Mouse (Mus musculus) liver, embryonic 14.5 days (tissue): ENCODE results near the gene Fbxo42. TPM values are rescaled to one million over a fixed set of nuclear protein-coding genes. Genes with fewer than 3 reads are reported as not detected.

Source experiments
- ATAC-seq: fragments of 200-750 bp; cut with Nextera tagmentation; 2 replicates; pipeline ENCODE4 v1.8.0; 2017; ENCODE audit warnings: moderate number of reproducible peaks, mild to moderate bottlenecking, moderate library complexity; ENCODE audit not compliant: insufficient read depth
- DNase-seq, 3 experiments: peaks; one replicate each; pipeline ENCODE4 v3.0.0-alpha.2; 2012 to 2013; ENCODE audit warnings: low read depth in 3 of 3, low spot score in 3 of 3
- H3K27ac ChIP-seq: fragments of 300-500 bp; sonication (generic); 2 replicates; pipeline ENCODE4 v1.5.1; 2014; ENCODE audit warnings: moderate library complexity, mild to moderate bottlenecking, control low read depth, inconsistent platforms
- H3K27me3 ChIP-seq: fragments of 300-500 bp; sonication (generic); 2 replicates; pipeline ENCODE4 v1.6.1; 2014; ENCODE audit warnings: mild to moderate bottlenecking, low read length, moderate library complexity; ENCODE audit not compliant: control insufficient read depth, insufficient read depth
- H3K36me3 ChIP-seq: fragments of 300-500 bp; sonication (generic); replicated peaks from 2 replicates; pipeline ENCODE4 v1.6.1; 2014; ENCODE audit warnings: low read depth; ENCODE audit not compliant: control insufficient read depth, insufficient read depth
- H3K4me1 ChIP-seq, 2 experiments: fragments of 200-500 bp in 1 of 2; fragments of 300-500 bp in 1 of 2; sonication (generic) in 1 of 2; replicated peaks; 2 replicates each; pipeline ENCODE4 v1.6.1; 2012 to 2014; ENCODE audit warnings: antibody characterized with exemption in 1 of 2, inconsistent platforms in 1 of 2, low read length in 1 of 2; ENCODE audit not compliant: control insufficient read depth in 2 of 2, insufficient read depth in 2 of 2
- H3K4me2 ChIP-seq: fragments of 300-500 bp; sonication (generic); 2 replicates; pipeline ENCODE4 v1.6.1; 2014; ENCODE audit warnings: low read depth, mild to moderate bottlenecking, control low read depth, moderate library complexity
- H3K4me3 ChIP-seq, 2 experiments: fragments of 200-500 bp in 1 of 2; fragments of 300-500 bp in 1 of 2; sonication (generic) in 1 of 2; 2 replicates each; pipeline ENCODE4 v1.5.1; 2012 to 2014; ENCODE audit warnings: low read depth in 2 of 2, low read length in 2 of 2, mild to moderate bottlenecking in 2 of 2, control low read depth in 1 of 2, inconsistent platforms in 1 of 2, moderate library complexity in 1 of 2; ENCODE audit not compliant: insufficient read depth in 1 of 2
- H3K9ac ChIP-seq: fragments of 300-500 bp; sonication (generic); replicated peaks from 2 replicates; pipeline ENCODE4 v1.6.1; 2014; ENCODE audit warnings: mild to moderate bottlenecking, control low read depth, moderate library complexity
- H3K9me3 ChIP-seq: fragments of 300-500 bp; sonication (generic); 2 replicates; pipeline ENCODE4 v1.6.1; 2016; ENCODE audit warnings: low read length, mixed read lengths; ENCODE audit not compliant: control insufficient read depth
- CTCF ChIP-seq: IDR thresholded peaks from 2 replicates; pipeline ENCODE4 v1.5.1; 2016; ENCODE audit warnings: antibody characterized with exemption, low read depth, control low read depth
- EP300 ChIP-seq: IDR thresholded peaks from 2 replicates; pipeline ENCODE4 v1.6.1; 2016; ENCODE audit warnings: antibody characterized with exemption, low read depth
- WGBS: fragments of 180-500 bp; shearing (Covaris S2); extraction: QIAGEN DNeasy Blood & Tissue Kit; methylation state at CpG from one replicate; pipeline ENCODE4 v1.1.7; 2014; ENCODE audit not compliant: insufficient replicate concordance; 5-methylcytosine and 5-hydroxymethylcytosine counted together
- polyA plus RNA-seq, 2 experiments: library from polyadenylated mRNA; depleted of rRNA in 1 of 2; stranded (reverse) in 1 of 2; unstranded in 1 of 2; fragments of >200 nt; fragmentation: Nextera tagmentation in 1 of 2; extraction: Ambion mirVana in 1 of 2; gene quantifications; 2 replicates each; pipeline versions ENCODE4 v1.2.1 to v1.2.3; 2012 to 2014

The Fbxo42 gene
- polyA plus RNA-seq, 2 experiments, result 8.3 to 17.6 TPM

- WGBS, result 69% methylated on average over 4 of the region's 4 CpGs
- Histone ChIP-seq H3K9me3 (no peaks in the 10 kb centered on the region), H3K4me2 (no peak overlapping the region), H3K27me3 (no peaks in the 10 kb centered on the region), H3K36me3 (peaks cover 21% of the 10 kb centered on the region), H3K9ac (no peak overlapping the region), H3K4me1 (no peaks in the 10 kb centered on the region), H3K27ac (no peak overlapping the region), H3K4me3 (no peak overlapping the region)
- no peak for ATAC-seq
- DNase-seq, result no peak
- TF ChIP-seq EP300 (no peak), CTCF (no peak)
Measured at GRCm38 (mm10) chr4:141118691-141119090, 29.0 kb upstream of the Fbxo42 start.

GRCm38 (mm10) chr4:141120700-141121099 is 27.0 kb upstream of the Fbxo42 start:
- ATAC-seq, result peak; percentile 40; the same call in 1 of the 2 replicates
- DNase-seq, result no peak
- H3K4me1 ChIP-seq, result peaks cover 0 to 3% of the 10 kb centered on the region in 2 experiments; a peak in 1 of 4 replicates

GRCm38 (mm10) chr4:141122663-141123062 is 25.1 kb upstream of the Fbxo42 start:
- H3K4me1 ChIP-seq, result peaks cover 0 to 3% of the 10 kb centered on the region in 2 experiments; a peak in 1 of 4 replicates
- no peak for DNase-seq

More at GRCm38 (mm10) chr4:141120700-141121099, 27.0 kb upstream of the Fbxo42 start:
- Histone ChIP-seq H3K27me3 (no peaks in the 10 kb centered on the region), H3K9ac (no peak overlapping the region), H3K4me3 (no peak overlapping the region), H3K36me3 (peaks cover 17% of the 10 kb centered on the region), H3K4me2 (no peak overlapping the region), H3K9me3 (no peaks in the 10 kb centered on the region), H3K27ac (no peak overlapping the region)
- 36% methylated on average over 11 of the region's 11 CpGs for WGBS
- TF ChIP-seq EP300 (no peak), CTCF (peak; percentile 86)

GRCm38 (mm10) chr4:141123065-141123464 is 24.6 kb upstream of the Fbxo42 start:
- no peaks in the 10 kb centered on the region for H3K27me3 ChIP-seq
- peaks cover 0 to 3% of the 10 kb centered on the region in 2 experiments; a peak in 1 of 4 replicates for H3K4me1 ChIP-seq
- DNase-seq (no peak), ATAC-seq (no peak)
- no peak overlapping the region for H3K4me2 ChIP-seq
- no peak overlapping the region for H3K4me3 ChIP-seq
- no peak for TF ChIP-seq EP300
- TF ChIP-seq CTCF, result no peak
- no peak overlapping the region for H3K27ac ChIP-seq
- H3K9me3 ChIP-seq, result no peaks in the 10 kb centered on the region
- no peak overlapping the region for H3K9ac ChIP-seq
- no peaks in the 10 kb centered on the region for H3K36me3 ChIP-seq
- WGBS, result 71% methylated on average over 1 of the region's 1 CpGs

More at GRCm38 (mm10) chr4:141122663-141123062, 25.1 kb upstream of the Fbxo42 start:
- TF ChIP-seq EP300, result no peak
- no peak for TF ChIP-seq CTCF
- no peak overlapping the region for H3K4me2 ChIP-seq
- H3K9me3 ChIP-seq, result no peaks in the 10 kb centered on the region
- peaks cover 3% of the 10 kb centered on the region; the same call in 1 of the 2 replicates for H3K36me3 ChIP-seq
- no peak overlapping the region for H3K9ac ChIP-seq
- no peak overlapping the region for H3K27ac ChIP-seq
- no peak for ATAC-seq
- no peak overlapping the region for H3K4me3 ChIP-seq
- WGBS, result 76% methylated on average over 7 of the region's 7 CpGs
- no peaks in the 10 kb centered on the region for H3K27me3 ChIP-seq

- no peaks in the 10 kb centered on the region for H3K9me3 ChIP-seq
- no peak overlapping the region for H3K9ac ChIP-seq
- H3K27ac ChIP-seq, result no peak overlapping the region
- no peak for ATAC-seq
- no peak overlapping the region for H3K4me2 ChIP-seq
- no peaks in the 10 kb centered on the region for H3K27me3 ChIP-seq
- H3K4me1 ChIP-seq, result peaks cover 0 to 18% of the 10 kb centered on the region in 2 experiments; a peak in 2 of 4 replicates
- 66% methylated on average over 6 of the region's 6 CpGs for WGBS
- no peak for DNase-seq
- no peak overlapping the region for H3K4me3 ChIP-seq
- H3K36me3 ChIP-seq, result no peaks in the 10 kb centered on the region; the same call in 1 of the 2 replicates
- TF ChIP-seq EP300 (no peak), CTCF (no peak)
Measured at GRCm38 (mm10) chr4:141129190-141129710, 18.5 kb upstream of the Fbxo42 start.
